Mouse (Mus musculus) G1E (cell line): ENCODE measurements around the gene Gm10234.

ENCODE experiments used
- CTCF ChIP-seq: IDR thresholded peaks from 2 replicates; pipeline ENCODE4 v1.5.1; 2012; ENCODE audit warnings: low read depth, low read length, inconsistent platforms, mixed read lengths
- GATA1 ChIP-seq: IDR thresholded peaks from 2 replicates; pipeline ENCODE4 v1.6.1; 2012; ENCODE audit warnings: borderline replicate concordance, low read length, inconsistent platforms, mixed read lengths
- POLR2AphosphoS5 ChIP-seq: IDR thresholded peaks from 2 replicates; pipeline ENCODE4 v1.6.1; 2012; ENCODE audit warnings: low read depth, low read length, inconsistent platforms; ENCODE audit not compliant: insufficient replicate concordance
- TAL1 ChIP-seq: conservative IDR thresholded peaks from 2 replicates; pipeline ENCODE4 v1.6.1; 2012; ENCODE audit warnings: low read depth, low read length, inconsistent platforms, mixed read lengths

GRCm38 (mm10) chr6:95300658-95301057, 21.3 kb upstream of the Gm10234 start:
- TF ChIP-seq CTCF (no peak), TAL1 (no peak), GATA1 (no peak), POLR2AphosphoS5 (no peak)
